Mouse (Mus musculus): ENCODE results near the gene Cdc42se2.

DNA sequence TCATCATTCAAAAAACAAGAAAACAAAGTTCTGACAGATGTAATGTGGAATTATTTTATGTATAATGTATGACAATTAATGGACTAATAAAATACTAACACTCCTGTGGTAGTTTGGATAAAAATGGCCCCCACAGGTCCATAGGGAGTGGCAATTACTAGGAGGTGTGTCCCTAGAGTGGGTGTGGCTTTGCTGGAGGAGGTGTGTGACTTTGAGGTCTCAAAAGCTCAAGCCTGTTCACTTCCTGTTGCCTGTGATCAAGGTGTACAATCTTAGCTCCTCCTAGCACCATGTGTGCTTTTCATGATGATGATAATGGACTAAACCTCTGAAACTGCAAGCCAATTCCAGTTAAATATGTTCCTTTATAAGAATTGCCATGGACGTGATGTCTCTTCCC lies 22.7 kb downstream of the Cdc42se2 start:
- TF ChIP-seq CTCF (IDR thresholded peaks at IDR 0.05; ENCODE audit: low read depth, low read length) (no peak), POLR2A (IDR thresholded peaks at IDR 0.05; ENCODE audit: insufficient read depth, low read length) (no peak), EP300 (IDR thresholded peaks at IDR 0.05; ENCODE audit: insufficient read depth, low read depth, low read length) (no peak)
